Mouse (Mus musculus): Measurements from ENCODE around the gene Lamtor1.

Lamtor1 gene

GRCm38 (mm10) chr7:101905561-101906286, at the start of gene Lamtor1:
Lamtor1 (plus strand) TSS chr7:101905904.
- peak; percentile 77 for DNase-seq (ENCODE audit: extremely low read depth, low read depth, low spot score)

DNA sequence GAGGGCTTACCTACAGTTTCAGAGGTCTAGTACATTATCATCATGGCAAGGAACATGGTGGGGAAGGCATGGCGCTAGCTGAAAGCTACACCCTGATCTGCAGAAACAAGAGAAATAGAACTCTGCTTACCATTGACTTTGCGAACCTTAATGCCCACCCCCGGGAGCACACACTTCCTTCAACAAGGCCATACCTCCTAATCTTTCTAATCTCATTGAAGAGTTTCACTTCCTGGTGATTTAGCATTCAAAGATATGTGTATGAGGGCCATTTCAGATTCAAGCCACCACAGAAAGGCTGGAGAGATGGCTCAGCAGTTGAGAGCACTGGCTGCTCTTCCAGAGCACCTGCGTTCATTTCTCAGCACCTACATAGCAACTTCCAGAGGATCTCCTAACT, 48.6 kb upstream of the Lamtor1 start, which contains the start of gene Folr2:
Gene Folr2 (minus strand): TSS at position 101 of the 400 bp plus-strand sequence.
- DNase-seq (ENCODE audit: extremely low read depth, low read depth, low spot score): no peak

GRCm38 (mm10) chr7:101858362-101858761, 47.3 kb upstream of the Lamtor1 start:
- no peak for DNase-seq (ENCODE audit: extremely low read depth, low read depth, low spot score)

GRCm38 (mm10) chr7:101860978-101861377, 44.7 kb upstream of the Lamtor1 start:
- no peak for DNase-seq (ENCODE audit: extremely low read depth, low read depth, low spot score)

- no peak for DNase-seq (ENCODE audit: extremely low read depth, low read depth, low spot score)
Observed at GRCm38 (mm10) chr7:101862291-101862690, 43.4 kb upstream of the Lamtor1 start.

GRCm38 (mm10) chr7:101863415-101863814, 42.3 kb upstream of the Lamtor1 start, which contains the start of gene Anapc15:
Anapc15 (plus strand) TSS chr7:101863715.
- DNase-seq (ENCODE audit: extremely low read depth, low read depth, low spot score): peak; percentile 45

DNA sequence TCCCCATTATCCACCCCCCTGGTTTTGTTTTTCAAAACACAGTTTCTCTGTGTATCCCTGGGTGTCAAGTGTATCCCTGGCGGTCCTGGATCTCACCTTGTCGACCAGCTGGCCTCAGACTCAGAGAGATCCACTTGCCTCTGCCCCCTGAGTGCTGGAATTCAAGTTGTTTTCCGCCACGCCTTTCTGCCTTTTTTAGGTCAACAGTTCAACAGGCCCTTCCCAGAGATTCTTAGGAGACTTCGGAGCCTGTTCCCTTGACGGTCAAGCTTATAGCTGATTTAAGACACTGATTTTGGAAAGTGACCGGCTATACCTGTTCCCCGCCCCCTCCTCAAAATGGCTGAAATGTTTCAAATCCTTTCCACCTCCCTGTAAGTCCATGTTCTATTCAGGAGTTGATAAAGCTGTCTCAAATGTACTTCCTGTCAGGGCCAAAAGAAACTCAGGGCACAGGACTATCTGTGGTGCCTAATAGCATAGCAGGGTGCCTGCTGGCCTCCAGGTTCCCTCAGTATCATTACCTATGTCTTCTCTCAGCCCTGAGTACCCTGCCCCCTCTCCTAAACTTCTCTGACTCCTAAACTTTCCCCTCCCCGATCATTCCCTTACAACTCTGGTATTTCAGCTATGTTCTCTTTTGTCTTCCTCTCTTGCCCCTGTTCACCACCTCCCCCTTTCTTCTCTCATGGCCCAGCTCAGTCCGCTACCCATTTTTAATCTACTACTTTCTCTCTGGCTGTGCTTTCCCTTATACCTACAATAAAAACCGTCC, 39.0 kb upstream of the Lamtor1 start:
- no peak for DNase-seq (ENCODE audit: extremely low read depth, low read depth, low spot score)

- peak; percentile 18 for DNase-seq (ENCODE audit: extremely low read depth, low read depth, low spot score)
Observed at GRCm38 (mm10) chr7:101867482-101867881, 38.2 kb upstream of the Lamtor1 start.

DNA sequence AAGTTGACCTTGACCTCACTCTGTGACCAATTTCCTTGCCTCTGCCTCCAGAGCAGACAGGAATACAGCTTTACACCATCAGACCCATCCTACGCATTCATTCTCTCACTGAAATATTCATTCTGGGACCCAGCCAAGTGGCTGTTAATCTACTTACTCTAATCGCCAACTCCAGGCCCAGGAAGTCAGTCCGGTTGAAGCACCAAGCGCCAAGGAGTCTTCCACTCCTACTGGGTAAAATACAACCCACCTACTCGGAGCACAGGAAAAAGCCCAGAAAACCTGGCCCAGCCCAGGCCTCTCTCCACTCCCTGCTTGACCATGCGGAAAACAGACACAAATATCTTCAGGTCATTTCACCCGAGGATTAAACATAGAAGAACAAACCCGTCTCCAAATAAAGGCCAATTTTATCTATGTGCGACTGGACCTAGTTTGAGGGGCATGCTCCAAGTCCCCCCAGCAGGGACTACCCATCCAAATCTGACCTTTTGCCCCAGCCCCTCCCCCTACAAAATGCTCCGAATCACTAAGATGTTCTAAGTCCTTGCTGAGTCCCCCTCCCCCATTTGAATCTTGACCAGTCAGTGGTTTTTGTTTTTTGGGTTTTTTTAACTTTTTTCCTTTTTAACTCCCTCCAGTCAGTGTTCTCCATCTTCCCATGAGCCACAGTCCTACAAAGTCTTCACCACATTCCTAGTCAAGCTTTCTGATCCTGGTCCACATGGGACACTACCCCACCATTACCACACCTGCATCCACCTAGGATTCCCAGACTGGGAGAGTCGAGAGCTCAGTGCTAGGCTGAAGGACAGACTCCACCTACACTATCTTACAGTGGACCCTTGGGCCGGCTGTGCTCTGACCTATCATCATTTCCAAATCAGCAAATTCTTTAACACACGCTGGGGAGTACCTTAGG, 37.2 kb upstream of the Lamtor1 start:
- peak; percentile 70 for DNase-seq (ENCODE audit: extremely low read depth, low read depth, low spot score)

DNA sequence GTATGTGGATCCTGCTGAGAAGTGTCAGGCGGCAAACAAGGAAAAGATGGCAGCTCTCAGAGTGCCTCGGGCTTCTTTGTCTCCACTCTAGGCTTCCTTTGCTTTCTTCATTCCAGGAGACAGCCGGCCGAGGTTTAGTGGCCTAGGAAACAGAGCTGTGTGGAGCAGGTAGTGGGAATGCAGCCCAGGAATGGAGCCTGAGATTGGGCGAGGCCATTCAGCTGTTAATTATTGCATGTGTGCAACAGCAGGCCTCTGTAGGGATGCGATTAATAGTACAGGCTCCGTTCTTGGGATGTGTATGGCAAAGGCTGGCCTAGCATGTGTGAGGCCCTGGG, 36.6 kb upstream of the Lamtor1 start:
- DNase-seq (ENCODE audit: extremely low read depth, low read depth, low spot score): no peak

- no peak for DNase-seq (ENCODE audit: extremely low read depth, low read depth, low spot score)
Observed at GRCm38 (mm10) chr7:101870629-101871028, 35.1 kb upstream of the Lamtor1 start, which contains the start of gene Folr1. Folr1 (minus strand) TSS chr7:101870788.

- no peak for DNase-seq (ENCODE audit: extremely low read depth, low read depth, low spot score)
Observed at GRCm38 (mm10) chr7:101871296-101871695, 34.4 kb upstream of the Lamtor1 start.

- DNase-seq (ENCODE audit: extremely low read depth, low read depth, low spot score): no peak
Observed at GRCm38 (mm10) chr7:101875978-101876377, 29.7 kb upstream of the Lamtor1 start.

DNA sequence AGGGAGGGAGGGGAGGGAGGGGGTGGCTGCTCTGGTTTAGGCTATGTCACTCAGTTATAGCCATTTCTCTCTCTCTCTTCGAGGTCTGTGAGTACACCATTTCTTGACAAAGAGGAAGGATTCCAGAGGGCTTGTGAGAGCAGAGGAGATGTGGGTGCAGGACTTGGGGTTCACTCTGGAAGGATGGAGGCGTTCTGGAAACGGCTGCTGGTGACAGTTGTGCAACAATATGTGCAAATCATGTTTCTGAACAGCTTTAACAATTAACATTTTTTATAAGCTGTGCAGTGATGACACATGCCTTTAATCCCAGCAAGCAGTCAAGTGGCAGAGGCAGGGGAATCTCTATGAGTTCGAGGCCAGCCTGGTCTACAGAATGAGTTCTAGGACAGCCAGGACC, 24.8 kb upstream of the Lamtor1 start:
- no peak for DNase-seq (ENCODE audit: extremely low read depth, low read depth, low spot score)

DNA sequence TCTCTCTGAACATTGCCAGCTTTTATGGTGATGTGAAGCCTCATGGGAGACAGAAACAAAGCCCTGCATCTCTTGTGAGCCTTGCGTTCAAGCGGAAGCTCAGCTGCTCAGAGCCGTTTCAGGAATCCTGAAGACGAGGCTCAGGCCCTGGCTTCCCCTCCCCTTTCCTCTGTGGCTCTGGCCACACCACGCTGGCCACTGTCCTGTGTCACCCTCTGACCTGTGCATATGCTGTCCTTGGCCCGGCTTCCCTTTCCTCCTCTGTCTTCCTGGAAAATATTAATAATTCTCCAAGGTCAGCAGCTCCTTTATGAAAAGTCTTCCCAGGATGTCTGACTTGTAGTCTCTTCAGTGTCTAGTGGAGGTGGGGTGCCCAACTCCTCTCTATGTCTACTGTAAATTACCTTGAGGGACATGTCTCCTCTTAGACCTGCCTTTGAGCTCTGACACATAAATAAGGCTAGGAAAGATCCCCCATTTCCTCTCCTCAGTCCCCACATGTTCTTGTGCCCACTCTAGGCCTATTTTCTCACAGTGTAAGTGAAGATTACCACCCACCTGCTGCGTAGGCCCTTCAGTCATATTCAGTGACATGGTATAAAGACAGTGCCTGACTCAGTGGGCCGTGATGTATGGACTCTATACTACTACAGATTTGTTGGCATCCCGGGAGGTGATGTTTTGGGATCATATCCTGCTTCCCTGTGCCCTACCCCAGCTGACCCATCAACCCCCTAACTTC, 23.1 kb upstream of the Lamtor1 start:
- DNase-seq (ENCODE audit: extremely low read depth, low read depth, low spot score): no peak

DNA sequence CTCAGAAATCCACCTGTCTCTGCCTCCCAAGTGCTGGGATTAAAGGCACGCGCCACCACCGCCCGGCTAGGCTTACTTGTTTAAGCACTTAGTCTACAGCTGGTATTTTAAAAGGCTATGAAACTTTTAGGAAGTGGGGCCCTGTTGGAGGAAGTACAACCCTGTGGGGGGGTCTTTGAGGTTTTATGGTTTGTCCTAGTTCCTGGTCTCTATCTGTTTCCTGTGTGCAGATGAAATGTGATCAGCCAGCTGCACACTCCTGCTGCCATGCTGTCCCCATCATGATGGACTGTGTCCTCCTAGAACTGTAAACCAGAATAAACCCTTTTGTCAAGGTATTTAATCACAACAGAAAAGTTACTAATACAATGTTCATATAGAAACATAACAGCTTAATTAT, 21.5 kb upstream of the Lamtor1 start:
- no peak for DNase-seq (ENCODE audit: extremely low read depth, low read depth, low spot score)

DNA sequence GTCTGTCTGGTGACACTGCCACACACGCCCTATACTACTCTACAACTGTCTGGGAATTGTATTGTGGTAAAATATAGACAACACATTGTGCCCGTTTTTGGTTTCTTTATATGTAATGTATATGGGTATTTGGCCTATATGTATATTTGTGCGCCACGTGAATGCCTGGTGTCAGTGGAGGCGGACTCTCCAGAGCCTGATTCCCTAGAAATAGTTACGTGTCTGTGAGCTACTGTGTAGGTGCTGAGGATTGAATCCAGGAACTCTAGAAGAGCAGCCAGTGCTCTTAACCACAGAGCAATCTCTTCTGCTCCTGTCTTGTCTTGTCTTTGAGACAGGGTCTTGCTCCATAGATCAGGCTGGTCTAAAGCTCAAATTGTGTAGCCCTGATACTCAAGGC, 19.4 kb upstream of the Lamtor1 start:
- no peak for DNase-seq (ENCODE audit: extremely low read depth, low read depth, low spot score)

- DNase-seq (ENCODE audit: extremely low read depth, low read depth, low spot score): no peak
Observed at GRCm38 (mm10) chr7:101888460-101888859, 17.2 kb upstream of the Lamtor1 start.

- no peak for DNase-seq (ENCODE audit: extremely low read depth, low read depth, low spot score)
Observed at GRCm38 (mm10) chr7:101895695-101896094, 10.0 kb upstream of the Lamtor1 start.
